Mouse (Mus musculus): ENCODE data around the gene Gan.

The Gan gene

DNA sequence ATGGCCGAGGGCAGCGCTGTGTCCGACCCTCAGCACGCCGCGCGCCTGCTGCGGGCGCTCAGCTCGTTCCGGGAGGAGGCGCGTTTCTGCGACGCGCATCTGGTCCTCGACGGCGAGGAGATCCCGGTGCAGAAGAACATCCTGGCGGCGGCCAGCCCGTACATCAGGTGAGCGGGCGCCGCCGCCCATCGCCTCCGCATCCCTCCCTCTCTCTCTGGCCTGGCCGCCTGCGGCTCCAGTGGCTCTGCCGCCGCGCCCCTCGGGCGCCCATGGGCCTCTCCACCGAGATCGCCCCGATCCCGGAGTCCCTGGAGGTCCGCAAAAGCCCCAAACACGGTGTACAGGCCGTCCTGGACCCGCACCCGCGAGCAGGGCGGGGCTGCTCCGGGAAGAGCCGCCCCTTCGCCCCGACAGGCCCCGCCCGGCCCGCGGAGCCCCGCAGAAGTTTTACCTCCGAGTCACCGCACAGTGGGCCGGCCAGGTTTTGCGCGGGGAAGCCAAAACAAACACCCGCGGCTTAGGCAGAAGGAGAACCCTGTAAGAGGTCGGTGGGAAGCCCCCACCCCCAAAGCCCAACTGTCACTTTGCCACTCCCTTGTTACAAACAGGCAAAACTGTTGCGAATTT is at the start of gene Gan:
TSS of gene Gan (plus strand) at position 1 of the 627 bp plus-strand sequence.
- DNase-seq = peak; percentile 59

DNA sequence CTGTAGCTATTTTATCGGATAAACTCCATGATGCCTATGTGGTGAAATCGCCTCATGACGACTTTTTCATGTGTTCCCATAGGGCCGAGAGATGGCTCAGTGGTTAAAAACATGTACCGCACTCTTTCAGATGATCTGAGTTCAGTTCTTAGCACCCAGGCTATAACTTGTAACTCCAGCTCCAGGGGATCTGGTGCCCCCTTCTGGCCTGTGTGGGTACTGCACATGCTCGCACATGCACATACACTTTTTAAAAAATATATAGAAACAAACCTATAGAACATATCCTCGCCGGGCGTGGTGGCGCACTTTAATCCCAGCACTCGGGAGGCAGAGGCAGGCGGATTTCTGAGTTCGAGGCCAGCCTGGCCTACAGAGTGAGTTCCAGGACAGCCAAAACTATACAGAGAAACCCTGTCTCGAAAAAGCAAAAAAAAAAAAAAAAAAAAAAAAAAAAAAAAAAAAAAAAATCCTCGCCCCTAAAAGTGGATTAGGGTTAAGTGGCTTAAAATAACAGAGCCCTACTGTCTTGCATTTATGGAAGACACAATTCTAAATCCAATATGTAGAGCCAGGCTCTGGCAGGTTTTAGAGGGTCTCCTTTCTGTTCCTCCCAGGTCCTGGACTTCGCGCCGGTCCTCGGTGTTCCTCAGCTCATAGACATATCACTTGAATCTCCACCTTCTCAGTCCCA is 48.8 kb upstream of the Gan start:
- no peak for DNase-seq

DNA sequence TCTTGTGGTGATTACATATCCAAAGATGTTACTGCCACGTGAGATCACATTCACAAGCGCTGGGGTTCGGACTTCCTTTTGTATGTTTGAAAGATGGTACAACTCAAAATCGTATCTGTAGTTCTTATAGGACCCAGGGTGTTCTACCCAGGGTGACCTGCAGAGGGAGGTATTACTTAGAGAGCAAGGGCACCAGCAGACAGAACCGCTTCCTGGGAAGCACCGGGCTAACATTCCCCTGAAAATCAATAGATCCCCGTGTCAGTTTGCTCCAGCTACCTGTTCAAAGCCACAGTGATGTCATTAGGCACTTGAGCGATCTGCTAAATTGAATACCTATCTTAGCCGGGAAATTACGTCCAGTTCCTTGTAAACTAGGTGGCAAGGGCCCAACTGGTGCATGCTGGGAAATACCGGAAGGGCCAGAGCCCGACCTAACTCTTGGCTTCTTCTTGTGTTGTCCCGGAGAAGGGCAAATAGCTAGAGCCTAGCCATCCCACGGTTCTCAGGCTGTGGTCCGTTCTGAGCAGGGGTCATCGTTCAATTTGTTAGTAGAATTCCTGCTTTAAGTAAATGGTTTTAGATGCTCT is 48.0 kb upstream of the Gan start:
- DNase-seq = peak; percentile 85

DNA sequence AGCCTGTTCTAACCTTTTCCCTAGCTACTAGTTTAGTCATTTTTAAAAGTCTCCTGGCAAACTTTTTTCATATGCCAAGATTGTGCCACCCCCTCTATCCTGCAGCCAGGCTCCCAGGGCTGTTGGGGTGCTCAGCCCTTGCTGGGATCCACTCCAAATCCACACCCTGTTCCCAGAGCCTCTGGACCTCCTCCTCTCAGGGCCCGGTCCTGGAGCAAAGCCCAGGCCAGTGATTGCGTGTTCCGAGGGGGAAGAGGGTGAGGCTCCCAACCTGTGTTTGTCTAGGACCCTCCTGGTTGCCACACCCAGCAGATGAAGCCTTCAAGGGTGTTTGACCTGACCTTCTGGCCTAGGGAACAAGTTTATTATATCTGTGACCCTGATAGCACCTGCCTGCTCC is 46.3 kb upstream of the Gan start:
- no peak for DNase-seq

DNA sequence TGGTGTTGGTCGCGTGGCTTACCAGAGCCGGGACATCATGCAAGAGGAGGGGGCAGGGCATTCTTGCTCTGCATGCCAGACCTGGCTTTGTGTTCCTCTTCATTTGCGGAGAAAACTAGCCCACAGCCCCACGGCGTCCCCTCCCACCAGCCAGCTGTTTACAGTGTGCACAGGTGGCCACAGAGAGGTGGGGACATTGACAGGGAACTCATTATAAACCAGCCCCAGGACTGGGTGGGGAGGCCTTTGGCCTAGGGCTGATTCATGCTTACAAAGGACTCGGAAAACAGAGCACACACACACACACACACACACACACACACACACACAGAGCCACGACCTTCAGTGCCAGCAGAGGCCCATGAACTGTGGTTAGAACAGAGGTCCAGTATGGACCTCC is 45.7 kb upstream of the Gan start:
- DNase-seq = no peak

DNA sequence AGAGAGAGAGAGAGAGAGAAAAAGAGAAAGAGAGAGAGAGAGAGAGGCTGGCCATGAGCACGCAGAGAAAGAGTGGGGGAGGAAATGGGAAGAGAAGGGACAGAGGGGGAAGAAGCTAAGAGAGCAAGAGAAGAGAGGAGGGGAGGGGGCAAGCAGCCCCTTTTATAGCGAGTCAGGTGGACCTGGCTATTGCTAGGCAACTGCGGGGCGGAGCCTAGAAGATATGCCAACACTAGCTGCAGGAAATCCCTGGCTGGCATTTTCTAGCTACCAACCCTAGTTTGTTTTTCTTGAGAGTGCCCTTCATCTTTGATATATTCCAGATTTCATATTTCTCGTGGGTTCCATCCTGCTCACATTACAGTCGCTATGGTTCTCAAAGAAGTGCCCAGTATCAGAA is 42.8 kb upstream of the Gan start:
- no peak for DNase-seq

DNA sequence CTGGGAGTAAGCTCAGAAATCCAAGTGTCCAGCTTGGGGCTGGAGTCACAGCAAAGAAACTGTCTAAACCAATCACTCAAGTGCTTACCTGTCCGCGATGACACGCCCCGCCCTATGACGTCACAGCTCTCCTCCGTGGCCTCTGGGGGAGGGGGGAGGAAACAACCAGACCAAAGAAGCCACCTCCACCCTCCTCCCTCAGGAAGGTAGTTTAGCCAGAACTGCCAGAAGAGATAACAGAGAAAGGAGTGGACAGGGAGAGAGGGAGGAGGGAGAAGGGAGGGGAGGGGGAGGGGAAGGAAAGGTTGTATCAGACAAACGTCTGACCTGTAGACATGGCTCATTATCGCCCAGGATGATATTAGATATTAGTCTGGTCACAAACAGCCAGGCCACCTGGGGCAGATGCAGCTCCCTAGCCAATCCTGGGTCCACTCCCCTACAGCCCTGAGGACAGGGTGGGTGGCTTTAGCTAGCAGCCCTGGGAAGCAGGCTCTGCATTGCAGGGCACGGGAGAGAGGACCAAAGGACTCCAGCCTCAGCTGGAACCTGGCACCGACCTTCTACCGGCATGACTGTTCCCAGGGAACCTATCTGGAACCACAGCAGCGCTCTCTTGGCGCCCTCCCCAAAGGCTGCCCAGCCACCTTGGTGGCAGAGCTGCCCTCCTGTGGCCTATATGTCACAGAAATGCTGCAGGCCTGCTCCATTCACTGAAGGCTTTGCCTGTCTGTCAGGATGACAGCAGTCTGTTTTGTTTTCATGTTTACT is 42.1 kb upstream of the Gan start:
- DNase-seq = peak; percentile 39

DNA sequence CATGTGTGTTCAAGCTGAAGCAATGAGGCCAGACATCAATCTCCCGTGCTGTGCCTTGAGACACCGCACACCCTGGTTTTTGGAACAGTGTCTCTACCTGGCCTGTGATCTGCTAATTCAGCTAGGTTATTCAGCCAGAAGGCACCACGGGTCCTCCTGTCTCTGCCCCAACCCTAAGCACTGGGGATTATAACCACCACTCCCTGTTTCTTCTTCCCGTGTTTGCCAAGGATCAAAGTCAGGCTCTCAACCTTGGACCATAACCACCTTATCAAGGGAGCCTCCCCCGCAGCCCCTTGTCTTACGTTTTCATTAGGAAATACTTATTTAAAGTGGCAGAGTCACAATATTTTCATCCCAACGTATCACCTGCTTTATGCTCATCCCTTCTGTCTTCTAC is 41.4 kb upstream of the Gan start:
- DNase-seq = no peak

DNA sequence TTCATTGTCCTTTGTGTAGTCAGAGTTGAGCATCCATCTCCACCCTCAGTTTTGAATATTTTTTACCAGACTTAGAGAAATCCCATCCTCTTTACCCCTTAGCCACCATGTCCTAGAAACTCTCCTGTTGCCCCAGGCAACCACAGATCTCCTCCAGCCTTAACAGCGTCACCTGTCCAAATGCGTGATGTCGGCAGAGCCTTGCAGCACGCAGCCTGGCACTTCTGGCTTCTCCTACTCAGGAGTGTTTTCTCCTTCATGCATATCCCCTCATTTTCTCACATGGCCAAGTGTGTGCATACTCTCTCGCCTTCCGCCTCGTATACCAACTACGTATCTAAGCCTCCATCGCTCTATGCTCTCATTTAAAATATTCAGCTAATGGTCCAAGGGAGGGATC is 39.5 kb upstream of the Gan start:
- DNase-seq = no peak

DNA sequence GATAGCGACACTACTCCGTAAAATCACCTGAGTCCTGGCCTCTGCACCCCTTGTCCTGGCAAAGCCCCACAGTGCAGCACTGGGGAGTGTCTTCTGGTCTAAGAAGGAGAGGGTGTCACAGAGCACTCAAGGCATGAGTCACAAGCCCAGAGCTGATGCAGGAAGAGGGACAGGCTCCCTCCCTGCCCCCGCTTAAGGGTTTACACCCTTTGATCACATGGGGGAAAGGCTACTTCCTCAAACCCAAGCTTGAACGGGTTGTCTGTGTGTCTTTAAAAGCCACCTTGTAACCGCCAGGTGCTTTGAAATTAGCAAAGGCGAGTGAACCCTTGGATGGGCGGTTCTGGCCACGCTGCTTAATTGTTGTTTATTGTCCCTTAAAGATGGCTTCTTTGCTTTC is 36.7 kb upstream of the Gan start:
- no peak for DNase-seq

DNA sequence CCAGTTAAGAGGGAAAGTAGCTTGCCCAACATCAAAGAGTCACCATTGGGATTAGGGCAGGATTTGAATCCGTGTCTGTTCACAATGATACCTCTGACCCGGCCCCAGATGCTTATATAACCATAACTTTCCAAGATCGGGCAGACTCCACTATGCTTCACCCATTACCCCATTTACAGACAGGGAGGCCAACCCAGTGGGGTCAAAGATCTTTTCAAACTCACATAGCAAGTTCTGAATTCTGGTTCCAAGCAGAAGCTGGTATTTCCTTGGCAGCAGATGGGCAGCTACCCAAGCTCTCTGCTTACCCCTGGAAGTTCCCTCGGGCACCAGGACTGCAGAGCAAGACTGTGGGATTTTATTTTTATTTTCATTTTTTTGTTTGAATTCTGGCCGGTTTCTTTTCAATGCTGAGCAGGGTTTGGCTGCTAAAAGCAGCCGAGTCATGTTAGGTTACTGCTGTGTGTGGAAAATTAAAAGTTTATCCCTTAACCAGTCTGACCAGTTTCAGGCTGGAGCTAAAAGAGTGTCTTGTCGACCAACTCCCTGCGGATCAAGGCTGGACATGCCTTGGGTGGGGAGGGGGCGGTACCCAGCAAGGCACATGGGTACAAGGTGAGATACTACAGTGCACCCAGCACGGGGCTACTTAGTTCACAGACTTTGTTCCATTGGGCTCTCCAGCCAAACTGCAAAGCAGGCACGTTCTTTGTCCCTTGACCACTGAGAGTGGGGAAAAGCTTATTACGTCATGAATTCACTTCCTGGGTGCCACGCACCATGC is 33.9 kb upstream of the Gan start:
- no peak for DNase-seq

DNA sequence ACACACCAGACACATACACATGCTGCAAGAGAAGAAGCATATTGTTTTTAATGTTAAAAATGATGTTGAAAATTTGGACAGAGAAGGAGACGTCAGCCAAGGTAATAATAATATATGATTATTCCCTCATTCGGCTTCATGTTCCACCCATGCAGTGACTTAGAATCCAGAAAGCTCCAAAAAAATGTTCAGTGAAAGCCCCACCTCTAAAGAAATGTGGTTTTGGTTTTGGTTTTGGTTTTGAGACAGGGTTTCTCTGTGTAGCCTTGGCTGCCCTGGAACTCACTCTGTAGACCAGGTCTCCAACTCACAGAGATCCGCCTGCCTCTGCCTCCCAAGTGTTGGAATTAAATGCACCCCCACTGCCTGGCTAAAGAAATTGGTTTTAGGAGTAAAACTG is 32.1 kb upstream of the Gan start:
- DNase-seq = no peak

DNA sequence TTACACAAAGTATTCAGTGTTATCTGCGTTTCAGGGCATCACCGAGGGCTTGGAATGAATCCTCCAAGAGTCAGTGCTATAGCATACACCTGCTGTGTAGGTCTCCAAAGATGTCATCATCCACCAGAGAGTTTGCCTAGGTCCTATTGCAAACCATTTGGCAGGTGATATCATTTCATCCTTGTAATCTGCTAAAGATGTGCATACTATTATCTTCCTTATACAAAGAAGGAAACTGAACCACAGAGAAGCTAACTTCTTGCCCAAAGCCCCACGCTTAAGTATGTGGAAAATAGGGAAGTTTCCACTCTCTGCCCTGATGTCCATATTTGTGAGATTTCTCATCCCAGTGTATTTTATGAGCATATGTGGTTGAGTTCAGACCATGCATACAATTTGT is 31.5 kb upstream of the Gan start:
- DNase-seq = no peak

DNA sequence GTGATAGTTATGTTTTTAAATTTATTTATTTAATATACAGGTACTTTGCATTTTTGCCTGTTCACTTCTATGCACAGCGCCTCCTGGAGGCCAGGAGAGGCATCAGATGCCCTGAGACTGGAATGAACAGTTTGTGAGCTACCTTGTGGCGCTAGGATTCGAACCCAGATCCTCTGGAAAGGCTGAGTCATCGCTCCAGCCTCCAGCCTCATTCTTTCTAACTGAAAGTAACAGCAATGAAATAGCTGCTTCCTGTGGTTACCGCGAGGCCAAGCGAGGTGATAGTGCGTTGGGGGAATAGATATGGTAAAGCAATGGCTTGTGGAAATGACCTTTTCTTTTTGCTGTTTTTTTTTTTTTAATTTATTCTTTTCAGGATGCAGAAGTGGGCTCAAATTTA is 30.9 kb upstream of the Gan start:
- DNase-seq = no peak

DNA sequence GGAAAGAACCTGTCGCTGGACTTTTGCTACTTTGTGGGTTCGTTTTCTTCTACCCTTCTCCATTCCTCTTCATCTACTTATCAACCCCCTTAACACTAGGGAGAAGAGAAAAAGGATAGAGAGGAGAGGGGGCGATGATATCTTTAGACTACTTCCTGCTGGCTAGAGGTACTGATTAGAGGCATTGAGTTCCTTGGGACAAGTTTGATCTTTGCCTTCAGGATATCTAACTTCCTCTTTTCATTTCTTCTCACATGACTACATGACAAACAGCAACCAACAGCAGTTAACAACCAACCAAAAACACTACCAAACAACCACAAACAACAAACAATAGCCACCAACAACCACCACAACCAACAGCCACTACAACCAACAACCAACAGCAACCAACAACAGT is 24.2 kb upstream of the Gan start:
- no peak for DNase-seq

DNA sequence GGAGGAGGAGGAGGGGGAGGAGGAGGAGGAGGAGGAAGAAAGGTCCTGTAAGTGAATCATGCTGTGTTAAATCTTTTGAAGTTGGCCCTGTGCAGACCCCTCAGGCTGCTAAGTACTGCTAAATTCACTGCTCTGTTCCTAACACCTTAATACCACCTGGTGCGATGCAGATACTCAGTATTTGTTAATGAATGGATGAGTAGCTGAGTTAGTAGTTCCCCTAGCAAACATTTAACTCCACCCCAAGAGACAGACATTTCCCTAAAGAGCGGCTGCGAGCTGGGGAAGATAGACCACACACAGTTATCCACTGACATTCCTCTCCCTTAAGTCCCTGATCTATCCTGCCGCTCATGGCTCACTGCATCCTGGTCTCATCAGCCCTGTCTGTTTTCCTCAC is 21.6 kb upstream of the Gan start:
- DNase-seq = no peak

DNA sequence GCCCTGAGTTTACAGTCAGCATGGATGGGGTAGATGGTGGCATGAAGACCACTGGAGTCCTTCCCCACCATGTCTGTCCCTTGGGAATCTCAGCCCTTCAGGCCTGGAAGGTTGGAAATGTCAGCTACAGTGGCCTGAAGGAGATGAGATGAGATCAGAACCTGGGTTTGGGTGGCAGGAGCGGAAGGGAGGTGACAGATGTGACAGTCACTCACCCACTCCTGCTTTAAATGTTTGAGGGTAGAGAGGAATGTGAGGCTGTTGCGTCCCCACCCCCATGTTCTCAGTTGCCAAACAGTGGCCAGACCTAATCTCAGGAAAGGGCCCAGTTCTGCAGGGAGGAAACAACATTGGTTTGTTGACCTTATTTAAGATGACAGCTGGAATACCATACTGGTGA is 21.2 kb upstream of the Gan start:
- DNase-seq = no peak

DNA sequence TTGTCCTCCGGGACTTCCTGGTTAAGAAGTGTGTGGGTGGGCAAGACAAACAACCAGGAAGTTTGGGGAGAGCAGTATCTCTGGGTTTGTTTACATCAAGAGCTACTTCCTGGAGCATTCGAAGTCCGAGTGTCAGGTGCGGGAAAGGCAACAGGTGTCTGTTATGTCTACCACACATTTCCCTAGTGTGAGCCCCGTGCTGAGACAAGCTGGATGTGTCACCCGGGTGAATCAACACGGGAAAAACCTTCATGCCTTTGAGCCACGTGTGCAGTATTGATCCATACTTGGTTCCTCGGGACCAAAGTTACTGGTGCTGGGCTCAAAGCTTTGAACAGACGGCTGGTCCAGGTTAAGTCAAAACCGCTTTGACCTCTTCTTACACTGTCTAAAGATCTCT is 20.6 kb upstream of the Gan start:
- no peak for DNase-seq

DNA sequence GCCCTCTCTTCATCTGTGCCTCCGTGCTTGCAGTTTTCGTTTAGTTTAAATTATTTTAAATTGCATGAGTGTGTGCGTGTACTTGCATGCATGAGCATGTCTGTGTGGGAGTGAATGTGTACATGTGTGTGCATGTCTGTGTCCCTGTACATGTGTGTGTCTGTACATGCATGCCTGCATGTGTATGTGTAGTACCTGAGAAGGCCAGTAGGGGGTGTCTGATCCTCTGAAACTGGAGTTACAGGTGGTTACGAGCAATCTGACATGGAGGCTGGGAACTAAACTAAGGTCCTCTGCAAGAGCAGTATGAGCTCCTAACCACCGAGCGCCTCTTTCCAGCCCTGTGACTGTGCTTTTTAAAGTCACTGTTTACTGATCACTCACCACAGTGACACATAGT is 9.4 kb upstream of the Gan start:
- DNase-seq = no peak

DNA sequence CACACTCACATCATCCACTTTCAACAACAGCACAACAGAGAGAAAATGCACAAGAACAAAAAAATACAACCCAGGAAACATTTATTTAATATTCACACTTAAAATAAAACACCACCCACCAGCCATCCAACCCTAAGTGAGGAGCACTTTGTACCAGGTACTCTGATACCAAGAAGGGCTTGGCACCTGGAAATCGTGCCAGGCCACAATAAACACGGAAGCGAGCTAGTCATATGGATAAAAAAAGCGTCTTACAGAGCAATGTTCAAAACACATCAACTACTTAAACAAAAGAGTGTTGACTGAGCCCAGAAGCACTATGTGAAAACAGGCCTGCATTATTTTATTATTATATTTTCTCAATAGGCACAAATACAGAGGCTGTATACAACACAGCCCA is 1.8 kb upstream of the Gan start:
- no peak for DNase-seq

DNA sequence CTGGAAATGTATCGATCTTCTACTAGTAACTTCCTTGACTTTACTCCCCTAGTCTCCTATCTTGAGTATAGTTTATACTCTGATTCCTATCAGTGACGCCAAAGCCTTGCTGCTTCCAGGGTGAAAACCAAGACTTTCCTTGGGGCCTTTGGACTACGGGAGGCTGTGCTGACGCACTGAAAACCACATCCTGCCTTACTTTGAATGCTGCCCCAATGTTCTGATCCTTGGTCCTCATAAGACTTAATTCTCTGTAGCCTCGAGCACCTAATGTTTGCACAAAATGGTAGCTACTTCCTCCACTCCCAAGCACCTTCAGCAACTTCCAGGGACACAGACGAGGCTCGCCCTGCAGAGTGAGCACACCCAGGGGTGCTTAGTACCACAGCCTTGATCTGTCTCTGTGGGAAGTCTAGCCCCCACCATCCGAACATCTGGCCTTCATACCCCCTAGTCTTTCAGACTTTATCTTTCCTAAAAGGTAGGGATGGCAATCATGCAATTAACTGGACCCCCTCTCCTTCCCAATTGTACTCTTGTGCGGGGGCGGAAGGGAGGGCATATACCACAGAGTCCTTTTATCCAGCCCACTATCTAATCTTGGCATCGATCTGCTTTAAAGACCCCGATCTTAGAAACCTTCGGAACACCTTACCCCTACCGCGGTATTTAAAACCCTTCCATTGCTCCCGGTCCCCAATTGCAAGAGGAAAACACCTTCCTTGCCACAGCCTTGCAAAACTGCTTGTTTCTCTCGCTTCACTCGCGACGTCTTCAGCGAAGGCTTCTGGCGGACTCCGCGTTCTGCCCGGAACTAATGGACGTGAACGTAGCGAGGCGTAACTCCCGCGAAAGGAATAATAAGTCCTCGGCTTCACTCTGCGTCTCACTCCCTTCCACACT is 818 bp upstream of the Gan start:
- no peak for DNase-seq

DNA sequence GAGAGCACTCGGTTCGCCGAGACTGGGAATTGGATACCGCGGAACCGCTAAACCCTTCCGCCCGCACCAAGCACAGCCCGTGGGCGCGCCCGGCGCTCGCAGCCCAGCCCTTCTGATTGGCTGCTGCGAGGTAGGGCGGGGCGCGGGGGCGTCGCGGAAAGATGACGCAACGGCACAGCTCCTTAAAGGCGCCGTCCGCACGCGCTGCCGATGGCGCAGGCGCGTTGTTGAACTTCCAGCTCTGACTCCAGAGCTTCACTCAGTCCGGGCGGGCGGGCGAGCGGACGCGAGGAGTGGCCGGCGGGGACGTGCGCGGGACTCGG is 205 bp upstream of the Gan start:
- DNase-seq = peak; percentile 99

Measured in kidney, postnatal 10 days (tissue).